Mouse (Mus musculus): ENCODE results near the gene Mst1r. TPM values are rescaled to one million over a fixed set of nuclear protein-coding genes. Genes with fewer than 3 reads are reported as not detected.

Mst1r gene
- total and polyA plus RNA-seq, 3 experiments: not detected

DNA sequence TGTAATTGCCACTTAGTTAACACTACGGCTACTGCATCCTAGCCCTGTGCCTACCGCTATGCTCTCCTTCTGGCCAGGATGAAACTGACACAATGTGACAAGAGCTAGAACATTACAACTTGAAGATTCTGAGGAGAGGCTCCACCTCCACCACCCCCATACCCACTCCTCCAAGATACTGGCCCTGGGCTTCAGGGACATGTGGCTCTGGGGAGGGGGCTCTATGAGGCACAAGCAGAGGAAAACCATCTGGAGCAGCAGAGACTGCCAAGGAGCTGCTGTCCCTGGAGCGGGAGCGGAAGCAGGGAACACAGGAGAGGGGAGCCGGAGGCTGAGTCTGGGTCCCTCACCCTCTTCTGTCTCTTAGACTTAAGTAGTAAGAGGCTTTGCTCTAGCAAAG, 21.1 kb downstream of the Mst1r start:
- Histone ChIP-seq H3K79me2 (replicated peaks; ENCODE audit: control insufficient read depth, extremely low read depth, insufficient read depth, poor library complexity, severe bottlenecking) (no peaks in the 10 kb centered on the region), H3K9me3 (replicated peaks; ENCODE audit: low read length) (no peaks in the 10 kb centered on the region), H3K27ac (ENCODE audit: insufficient read depth, low read depth) (no peak overlapping the region), H3K9ac (ENCODE audit: insufficient read depth, low read depth) (no peak overlapping the region), H3K4me3 (replicated peaks in 1 of 3; ENCODE audit: low read depth in 2 of 3, low read length in 2 of 3, poor library complexity in 1 of 3) (no peak overlapping the region), H3K4me1 (ENCODE audit: control insufficient read depth in 1 of 2, insufficient read depth in 2 of 2) (peaks cover 6 to 12% of the 10 kb centered on the region in 2 experiments), H3K27me3 (replicated peaks) (peaks cover 89% of the 10 kb centered on the region), H3K36me3 (replicated peaks in 1 of 2; ENCODE audit: control insufficient read depth in 1 of 2, insufficient read depth in 1 of 2, low read length in 1 of 2) (no peaks in the 10 kb centered on the region), H3K4me2 (ENCODE audit: insufficient read depth, low read depth, poor library complexity, severe bottlenecking) (no peak overlapping the region)
- dilution Hi-C loops (cut with MboI; ENCODE audit: extremely low pct_ligation_motif_present, extremely low pct_unique_long_range_greater_than_20kb, low sequenced_read_pairs): no loop called here
- TF ChIP-seq JUND (conservative IDR thresholded peaks at IDR 0.05; ENCODE audit: low read depth, low read length) (no peak), MEF2A (IDR thresholded peaks at IDR 0.05; ENCODE audit: borderline replicate concordance, low read depth, low read length) (no peak), CTCF (conservative IDR thresholded peaks at IDR 0.05 in 1 of 2, IDR thresholded peaks at IDR 0.05 in 1 of 2; ENCODE audit: low read depth in 2 of 2, low read length in 2 of 2) (no peak), ETS1 (conservative IDR thresholded peaks at IDR 0.05; ENCODE audit: low read depth, low read length) (no peak), KAT2A (IDR thresholded peaks at IDR 0.05; ENCODE audit: insufficient replicate concordance, low read length) (no peak), USF2 (conservative IDR thresholded peaks at IDR 0.05; ENCODE audit: low read depth, low read length) (no peak), UBTF (IDR thresholded peaks at IDR 0.05; ENCODE audit: low read depth, low read length) (no peak), MAFK (IDR thresholded peaks at IDR 0.05; ENCODE audit: insufficient replicate concordance, low read length) (no peak), CHD2 (IDR thresholded peaks at IDR 0.05; ENCODE audit: low read length) (no peak), SIN3A (IDR thresholded peaks at IDR 0.05; ENCODE audit: low read length) (no peak), MYC (IDR thresholded peaks at IDR 0.05; ENCODE audit: low read depth, low read length) (no peak), POLR2AphosphoS2 (IDR thresholded peaks at IDR 0.05; ENCODE audit: low read depth, low read length) (no peak), USF1 (IDR thresholded peaks at IDR 0.05; ENCODE audit: low read depth, low read length) (no peak), E2F4 (IDR thresholded peaks at IDR 0.05; ENCODE audit: insufficient replicate concordance, low read depth, low read length) (no peak), PAX5 (IDR thresholded peaks at IDR 0.05; ENCODE audit: low read length) (no peak)
- no peak for DNase-seq (ENCODE audit: extremely low read depth)
- in situ Hi-C loops (cut with MboI; ENCODE audit: low pct_ligation_motif_present, low pct_unique_long_range_greater_than_20kb, low sequenced_read_pairs): no loop called here

DNA sequence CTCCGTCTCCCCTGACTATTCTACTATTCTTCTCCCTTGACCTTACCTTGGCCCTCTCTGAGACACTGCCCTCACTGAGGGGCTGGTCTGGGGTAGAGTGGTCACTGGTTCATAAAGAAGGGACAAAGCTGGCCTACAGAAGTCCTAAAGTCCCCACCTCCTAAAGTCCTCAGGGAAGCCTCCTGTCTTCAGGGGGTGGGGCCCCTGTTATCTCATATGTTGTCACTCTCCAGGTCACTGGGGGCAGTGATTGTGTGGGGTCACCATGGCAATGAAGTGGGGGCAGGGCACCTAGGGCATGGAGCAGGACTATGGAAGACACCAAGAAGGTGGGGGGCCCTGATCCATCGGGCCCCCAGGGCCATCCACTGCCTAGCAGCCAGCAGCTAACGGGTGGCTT, 21.5 kb downstream of the Mst1r start, which contains the start of gene Actl11:
Gene Actl11, plus strand, starts transcription at position 301 of the 400 bp plus-strand sequence.
- Histone ChIP-seq H3K4me2 (ENCODE audit: insufficient read depth, low read depth, poor library complexity, severe bottlenecking) (no peak within 1 kb of the TSS), H3K9ac (ENCODE audit: insufficient read depth, low read depth) (no peak within 1 kb of the TSS)
- in situ Hi-C loops (cut with MboI; ENCODE audit: low pct_ligation_motif_present, low pct_unique_long_range_greater_than_20kb, low sequenced_read_pairs): no loop called here

More for the DNA sequence above, 21.5 kb downstream of the Mst1r start, which contains the start of gene Actl11:
- H3K36me3 ChIP-seq (replicated peaks in 1 of 2; ENCODE audit: control insufficient read depth in 1 of 2, insufficient read depth in 1 of 2, low read length in 1 of 2): no peaks in the 10 kb centered on the region
- dilution Hi-C loops (cut with MboI; ENCODE audit: extremely low pct_ligation_motif_present, extremely low pct_unique_long_range_greater_than_20kb, low sequenced_read_pairs): no loop called here
- H3K4me1 ChIP-seq (ENCODE audit: control insufficient read depth in 1 of 2, insufficient read depth in 2 of 2): peaks cover 6 to 10% of the 10 kb centered on the region in 2 experiments
- peaks cover 93% of the 10 kb centered on the region for H3K27me3 ChIP-seq (replicated peaks)
- H3K79me2 ChIP-seq (replicated peaks; ENCODE audit: control insufficient read depth, extremely low read depth, insufficient read depth, poor library complexity, severe bottlenecking): no peaks in the 10 kb centered on the region
- H3K9me3 ChIP-seq (replicated peaks; ENCODE audit: low read length): no peaks in the 10 kb centered on the region
- no peak within 1 kb of the TSS for H3K27ac ChIP-seq (ENCODE audit: insufficient read depth, low read depth)
- no peak for DNase-seq (ENCODE audit: extremely low read depth)
- TF ChIP-seq HCFC1 (IDR thresholded peaks at IDR 0.05; ENCODE audit: low read depth, low read length) (no peak), TBP (conservative IDR thresholded peaks at IDR 0.05; ENCODE audit: low read depth, low read length) (no peak), MYC (IDR thresholded peaks at IDR 0.05; ENCODE audit: low read depth, low read length) (no peak), ZMIZ1 (IDR thresholded peaks at IDR 0.05; ENCODE audit: low read depth, low read length) (no peak), SIN3A (IDR thresholded peaks at IDR 0.05; ENCODE audit: low read length) (no peak), JUN (IDR thresholded peaks at IDR 0.05; ENCODE audit: insufficient read depth, low read depth, low read length) (no peak), E2F4 (IDR thresholded peaks at IDR 0.05; ENCODE audit: insufficient replicate concordance, low read depth, low read length) (no peak), ELF1 (IDR thresholded peaks at IDR 0.05; ENCODE audit: low read depth, low read length) (no peak), ETS1 (conservative IDR thresholded peaks at IDR 0.05; ENCODE audit: low read depth, low read length) (no peak), MEF2A (IDR thresholded peaks at IDR 0.05; ENCODE audit: borderline replicate concordance, low read depth, low read length) (no peak), MAZ (IDR thresholded peaks at IDR 0.05; ENCODE audit: low read depth, low read length) (no peak)
- no peak within 1 kb of the TSS for H3K4me3 ChIP-seq (replicated peaks in 1 of 3; ENCODE audit: low read depth in 2 of 3, low read length in 2 of 3, poor library complexity in 1 of 3)
